Mouse (Mus musculus) liver, adult (tissue): ENCODE results near the gene Ifih1.

ENCODE experiments used
- GATA4 ChIP-seq: IDR thresholded peaks from 2 replicates; pipeline ENCODE4 v1.6.1; 2014; ENCODE audit warnings: mild to moderate bottlenecking, low read length; ENCODE audit not compliant: insufficient replicate concordance

Ifih1 gene

DNA sequence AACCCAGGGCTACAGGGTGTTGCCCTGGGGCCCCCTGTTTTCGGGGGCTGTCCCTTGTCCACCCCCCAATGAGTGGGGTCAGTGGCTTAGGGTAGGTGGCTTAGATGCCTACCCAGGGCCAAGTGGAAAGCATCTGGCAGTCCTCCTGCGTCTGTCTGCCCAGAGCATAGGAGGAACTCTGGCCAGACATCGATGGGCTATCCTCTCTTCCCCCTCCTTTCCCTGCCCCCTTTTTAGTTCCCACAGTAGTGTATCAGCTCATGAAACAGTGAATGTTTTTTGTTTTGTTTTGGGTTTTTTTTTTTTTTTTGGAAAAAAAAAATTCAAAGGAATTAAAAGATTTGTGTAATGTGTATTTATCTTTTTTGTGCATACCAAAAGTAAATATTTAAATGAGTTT lies 54.5 kb downstream of the Ifih1 start:
- no peak for TF ChIP-seq GATA4

DNA sequence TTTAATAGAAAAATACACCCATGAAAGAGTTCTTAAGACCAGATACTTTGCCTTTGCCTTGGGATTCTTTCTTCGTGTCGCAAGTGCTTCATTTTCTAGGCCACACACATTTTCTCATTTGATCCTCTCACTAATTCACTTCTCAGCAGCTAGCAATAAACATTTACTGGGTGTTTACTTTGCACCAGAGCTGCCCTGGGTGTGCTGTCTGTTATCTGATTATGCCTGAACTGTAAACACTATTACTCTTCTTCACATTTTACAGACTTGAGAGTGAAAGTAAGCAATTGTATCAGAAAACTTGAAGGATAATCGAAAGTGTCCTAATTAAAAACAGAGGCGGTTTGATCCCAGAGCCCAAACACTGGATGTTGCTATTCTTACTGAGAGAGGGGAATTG lies 56.7 kb downstream of the Ifih1 start:
- TF ChIP-seq GATA4, result no peak

DNA sequence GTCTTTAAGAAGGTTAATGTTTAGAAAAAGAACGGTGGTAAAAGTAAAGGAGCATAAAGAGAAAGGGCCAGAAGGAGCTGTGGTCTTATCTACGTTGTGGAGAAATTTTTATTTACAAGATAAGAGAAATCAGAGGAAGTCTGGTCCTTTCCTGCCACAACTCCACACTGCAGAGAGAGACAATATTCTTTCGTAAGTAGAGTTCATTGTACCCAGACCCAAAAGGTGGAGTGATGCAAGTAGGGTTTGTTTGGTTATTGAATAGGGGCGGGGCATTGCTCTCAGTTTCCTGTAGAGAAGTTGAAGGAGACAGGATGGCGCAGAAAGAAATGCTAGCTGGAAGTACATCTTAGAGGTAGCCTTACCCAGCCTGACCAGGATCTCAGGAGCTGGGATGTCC lies 60.3 kb downstream of the Ifih1 start:
- no peak for TF ChIP-seq GATA4

DNA sequence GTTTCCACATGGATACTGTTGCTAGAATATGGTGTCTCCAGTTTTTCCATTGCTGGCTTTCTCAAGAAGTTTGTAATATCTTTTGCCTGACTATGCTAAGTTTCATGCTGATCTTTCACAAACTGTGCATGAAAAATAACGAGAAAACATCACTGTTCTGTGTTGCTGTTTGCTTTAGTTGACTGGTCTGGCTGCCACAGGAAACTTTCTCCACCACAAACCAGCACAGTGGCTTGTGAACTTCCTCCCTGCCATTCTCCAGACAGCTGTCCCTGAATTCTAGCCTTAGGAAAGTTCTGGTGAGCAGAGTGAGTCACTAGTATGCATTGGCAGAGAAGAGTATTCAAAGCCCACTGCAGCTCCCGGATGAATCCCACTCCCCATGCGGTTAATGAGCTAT lies 71.1 kb downstream of the Ifih1 start:
- no peak for TF ChIP-seq GATA4

DNA sequence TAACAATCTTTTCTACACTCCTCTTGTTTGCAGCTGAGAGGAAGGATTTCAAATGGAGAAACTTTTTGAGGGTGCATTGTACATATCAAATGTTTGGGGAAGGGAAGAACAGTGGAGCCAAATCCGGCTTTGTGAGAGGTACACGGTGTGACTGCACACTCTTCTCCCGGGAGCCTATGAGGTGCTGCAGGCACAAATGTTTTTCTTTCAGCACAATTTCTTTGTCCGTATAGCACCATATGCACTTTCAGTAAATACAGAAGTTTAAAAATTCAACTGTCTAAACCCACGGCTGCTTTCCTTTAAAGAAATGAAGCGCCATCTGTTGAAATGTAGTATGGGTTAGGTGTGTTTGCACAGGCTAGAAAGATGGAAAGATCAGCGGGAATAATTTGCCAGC lies 71.8 kb downstream of the Ifih1 start:
- no peak for TF ChIP-seq GATA4

DNA sequence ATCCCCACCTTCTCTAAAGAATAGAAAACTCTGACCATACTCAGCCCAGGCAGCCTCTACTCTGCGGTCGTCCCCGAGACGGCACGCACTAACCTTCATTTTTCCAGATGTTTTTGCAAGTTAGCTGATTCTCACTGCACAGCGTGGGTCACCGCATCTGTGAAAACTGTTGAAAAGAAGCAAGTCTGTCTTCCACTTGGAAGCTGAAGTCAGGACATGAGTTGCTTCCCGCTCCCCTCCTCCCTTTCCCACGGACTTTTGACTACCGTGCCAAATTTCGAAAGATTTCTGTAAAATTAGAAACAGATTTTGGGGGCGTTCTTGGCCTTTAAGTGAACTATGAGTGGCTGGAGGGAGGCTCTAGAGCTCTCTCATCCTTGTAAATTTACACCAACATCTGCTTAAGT lies 72.3 kb downstream of the Ifih1 start, which contains the start of gene Fap:
Gene Fap (minus strand): TSS at position 323 of the 407 bp plus-strand sequence.
- TF ChIP-seq GATA4, result no peak

DNA sequence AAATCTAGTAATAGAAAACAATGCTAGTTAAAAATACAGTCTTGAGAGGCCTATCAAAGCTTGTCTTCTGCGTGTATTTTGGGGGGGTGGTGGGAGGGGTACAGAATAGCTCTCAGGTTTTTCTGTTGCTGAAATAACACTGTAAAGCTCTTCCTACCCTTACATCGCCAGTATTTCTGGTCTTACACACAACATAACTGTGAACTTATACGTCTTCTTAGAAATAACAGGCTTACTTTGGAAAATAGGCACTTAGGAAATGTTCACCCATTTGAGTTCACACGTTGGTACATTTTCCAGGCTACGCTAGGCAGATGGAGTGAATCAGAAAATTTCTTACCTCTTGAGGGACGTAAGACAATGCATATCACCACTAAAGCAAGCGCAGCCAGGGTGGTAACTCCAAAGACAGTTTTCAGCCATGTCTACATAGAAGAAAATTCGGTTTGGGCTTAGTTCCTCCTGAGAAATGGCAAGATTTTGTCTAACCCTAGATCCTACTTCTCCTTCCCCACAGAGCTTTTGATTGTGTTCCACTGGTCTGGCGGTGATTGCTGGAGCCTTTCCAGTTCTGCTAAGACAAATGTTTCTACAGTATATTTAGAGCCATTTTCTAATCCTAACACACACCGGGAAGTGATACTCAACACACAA lies 72.8 kb downstream of the Ifih1 start:
- no peak for TF ChIP-seq GATA4

DNA sequence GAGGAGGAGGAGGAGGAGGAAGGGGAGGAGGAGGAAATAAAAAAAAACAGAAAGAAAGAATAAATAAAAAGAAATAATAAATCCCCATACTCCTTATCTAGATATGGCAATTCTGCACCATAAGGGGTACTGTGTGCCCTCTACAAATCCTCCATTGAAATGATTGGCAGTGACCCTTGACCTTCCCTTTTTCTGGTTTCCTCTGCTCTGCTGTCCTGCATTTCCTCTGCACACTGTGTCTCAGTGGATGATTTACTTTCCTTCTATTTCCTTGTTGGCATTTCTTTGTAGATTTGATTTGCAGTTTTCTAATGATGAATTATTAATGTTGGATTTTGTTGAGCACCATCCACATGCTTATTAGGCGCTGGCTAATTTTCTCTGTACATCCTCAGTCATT lies 81.4 kb downstream of the Ifih1 start:
- no peak for TF ChIP-seq GATA4

DNA sequence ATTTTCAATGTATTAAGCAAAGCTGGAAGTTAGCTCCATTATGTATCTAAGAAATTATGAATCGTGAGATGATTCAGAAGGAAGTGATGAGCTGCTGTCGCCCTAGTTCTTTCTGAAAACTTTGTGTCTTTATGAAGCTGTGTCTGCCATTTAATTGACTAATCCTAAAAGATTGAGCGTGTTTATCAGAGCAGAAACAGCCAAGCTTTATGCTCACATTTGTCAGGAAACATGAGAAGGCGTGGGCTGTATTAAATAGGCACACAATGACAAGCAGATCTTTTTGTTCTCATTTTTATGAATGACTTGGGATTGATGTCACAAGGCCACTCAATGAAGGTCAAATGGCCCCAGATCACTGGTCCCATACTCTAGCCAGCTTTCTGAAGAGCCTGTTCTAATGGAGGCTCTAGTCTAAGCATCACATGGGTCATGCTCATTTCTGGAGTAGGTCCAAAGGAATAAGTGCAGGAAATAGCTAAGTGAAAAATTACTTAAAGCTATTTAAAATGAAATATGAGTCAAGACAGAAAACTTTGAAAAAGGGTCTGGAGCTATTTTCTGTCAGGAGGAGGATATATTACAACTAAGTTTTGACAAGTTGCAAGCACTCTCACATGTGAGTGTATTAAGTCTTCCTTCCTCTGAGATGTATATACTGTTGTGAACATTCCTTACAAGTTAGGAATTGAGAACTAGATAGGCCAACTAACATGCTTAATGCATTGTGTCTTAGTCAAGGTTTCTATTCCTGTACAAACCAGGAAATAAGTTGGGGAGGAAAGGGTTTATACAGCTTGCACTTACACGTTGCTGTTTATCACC lies 83.2 kb downstream of the Ifih1 start:
- TF ChIP-seq GATA4, result no peak

DNA sequence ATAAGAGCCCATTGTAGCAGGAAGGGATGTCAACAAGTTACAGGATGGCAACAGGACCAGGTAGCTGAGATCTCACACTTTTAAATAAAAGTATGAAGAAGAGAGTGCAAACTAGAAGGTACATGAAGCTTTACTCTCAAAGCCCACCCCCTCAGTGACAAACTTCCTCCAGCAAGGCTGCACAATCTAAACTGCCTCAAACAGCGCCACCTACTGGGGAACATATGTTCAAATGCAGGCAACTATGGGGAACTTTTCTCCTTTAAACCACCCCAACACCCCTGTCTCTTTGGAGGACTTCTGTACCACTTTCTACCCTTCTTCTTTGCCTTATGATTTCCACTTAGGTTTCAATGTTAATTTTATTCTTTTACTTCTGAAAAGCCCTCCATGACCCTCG lies 88.6 kb downstream of the Ifih1 start:
- TF ChIP-seq GATA4, result no peak

DNA sequence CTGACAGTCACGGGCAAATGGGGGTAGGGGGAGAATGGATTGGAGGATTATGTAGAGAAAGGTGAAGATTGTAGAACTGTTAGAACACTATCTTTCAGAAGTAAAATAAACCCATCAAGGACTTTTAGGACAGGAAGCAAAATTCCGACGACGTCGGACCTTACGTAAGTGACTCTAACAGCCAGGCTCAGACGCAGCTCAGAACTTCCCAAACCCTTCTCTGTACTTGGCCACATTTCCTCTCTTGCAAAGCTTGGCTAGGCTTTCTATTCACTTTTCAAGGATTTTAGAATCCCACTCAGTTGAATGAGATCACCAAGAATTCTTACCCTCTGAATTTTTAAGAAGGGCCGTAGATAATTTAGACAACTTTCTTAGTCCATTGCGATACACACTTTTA lies 89.7 kb downstream of the Ifih1 start:
- no peak for TF ChIP-seq GATA4

DNA sequence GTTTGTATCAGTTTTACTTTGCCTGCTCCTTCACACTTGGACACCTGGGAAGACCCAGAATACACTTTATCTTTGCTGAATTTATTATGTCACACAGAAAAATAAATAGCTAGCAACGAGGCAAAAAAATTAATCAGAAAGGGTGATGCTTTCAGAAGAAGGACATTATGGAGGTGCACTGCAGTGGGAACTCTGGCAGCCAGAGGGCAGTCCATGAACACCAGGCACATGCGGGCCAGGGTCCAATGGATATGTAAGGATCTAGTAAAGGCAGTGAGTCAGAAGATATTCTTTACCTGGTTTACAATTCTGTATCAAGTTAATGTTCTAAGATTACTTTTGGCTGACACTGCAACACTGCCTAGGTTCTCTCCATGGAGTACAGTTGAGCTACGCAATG lies 96.4 kb downstream of the Ifih1 start:
- TF ChIP-seq GATA4, result no peak

DNA sequence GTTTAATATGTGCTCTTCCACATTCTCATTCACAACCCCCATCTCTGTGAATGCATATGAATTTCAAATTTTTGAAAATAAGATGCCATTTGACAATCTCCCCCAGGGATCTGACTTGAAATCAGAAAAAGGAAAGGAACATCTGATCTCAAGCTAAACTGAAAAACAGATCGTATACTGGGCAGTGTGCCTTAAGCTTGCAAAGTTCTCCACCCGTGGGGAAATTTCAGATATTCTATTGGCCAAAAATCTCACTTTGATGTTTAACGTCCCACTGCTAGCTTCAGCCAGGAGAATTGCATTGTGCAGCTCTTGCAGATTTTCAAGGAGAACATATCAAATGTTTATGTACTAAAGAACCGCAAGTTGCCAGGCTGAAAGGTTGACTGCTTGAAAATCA lies 96.9 kb downstream of the Ifih1 start:
- no peak for TF ChIP-seq GATA4

DNA sequence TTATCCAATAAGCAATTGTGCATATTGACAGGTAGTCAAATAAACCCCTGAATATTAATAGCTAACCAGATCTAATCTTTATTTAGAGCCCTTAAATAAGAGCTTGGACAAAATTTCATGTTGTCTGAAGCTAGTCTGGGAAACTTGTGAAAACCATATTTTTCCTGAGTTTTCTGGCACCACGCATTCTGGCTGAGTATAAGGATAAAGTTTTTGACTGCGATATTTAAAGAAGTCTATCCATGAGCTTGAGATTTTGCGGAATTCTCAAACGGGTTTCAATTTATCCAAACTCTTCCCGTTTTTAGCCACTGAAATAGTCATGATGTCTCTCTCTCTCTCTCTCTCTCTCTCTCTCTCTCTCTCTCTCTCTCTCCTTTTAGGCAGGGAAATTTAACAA lies 98.0 kb downstream of the Ifih1 start:
- TF ChIP-seq GATA4, result no peak
